Mouse (Mus musculus) MEL (cell line): ENCODE data around the gene Zic5. TPM values are rescaled to one million over a fixed set of nuclear protein-coding genes. Genes with fewer than 3 reads are reported as not detected.
"Not testable (repeated sequence)": the region's sequence is repeated elsewhere in the genome, so short reads cannot be mapped to it uniquely, and the experiment has no call there.

ENCODE experiments used
- DNase-seq: peaks from one replicate; pipeline ENCODE4 v3.0.0; 2011; ENCODE audit warnings: low read depth, low spot score
- H3K27ac ChIP-seq: 2 replicates; pipeline ENCODE4 v1.5.1; 2012; ENCODE audit warnings: low read depth, mild to moderate bottlenecking, control low read depth, low read length, moderate library complexity; ENCODE audit not compliant: control insufficient read depth
- H3K27me3 ChIP-seq, 2 experiments: fragments of 150-350 bp in 1 of 2; sonication (generic) in 1 of 2; 2 replicates each; pipeline ENCODE4 v1.6.1; 2012; ENCODE audit warnings: low read length in 2 of 2, mild to moderate bottlenecking in 2 of 2, improper control_type of control experiment in 1 of 2, moderate library complexity in 1 of 2; ENCODE audit not compliant: insufficient read depth in 2 of 2, control insufficient read depth in 1 of 2
- H3K36me3 ChIP-seq, 2 experiments: 2 replicates each; pipeline ENCODE4 v1.6.1; 2012 to 2014; ENCODE audit warnings: low read length in 2 of 2, improper control_type of control experiment in 1 of 2, inconsistent platforms in 1 of 2, mild to moderate bottlenecking in 1 of 2; ENCODE audit not compliant: insufficient read depth in 2 of 2, control insufficient read depth in 1 of 2
- H3K4me1 ChIP-seq, 2 experiments: fragments of 150-350 bp in 1 of 2; sonication (generic) in 1 of 2; 2 replicates each; pipeline ENCODE4 v1.6.1; 2012; ENCODE audit warnings: low read length in 2 of 2, improper control_type of control experiment in 1 of 2, mild to moderate bottlenecking in 1 of 2; ENCODE audit not compliant: insufficient read depth in 2 of 2, control insufficient read depth in 1 of 2
- H3K4me3 ChIP-seq, 2 experiments: fragments of 150-350 bp in 1 of 2; sonication (generic) in 1 of 2; 2 replicates each; pipeline ENCODE4 v1.5.1; 2012; ENCODE audit warnings: low read depth in 2 of 2, low read length in 2 of 2, mild to moderate bottlenecking in 2 of 2, moderate library complexity in 2 of 2, control low read depth in 1 of 2, improper control_type of control experiment in 1 of 2; ENCODE audit not compliant: control insufficient read depth in 1 of 2, insufficient read depth in 1 of 2
- H3K79me2 ChIP-seq: 2 replicates; pipeline ENCODE4 v1.6.1; 2012; ENCODE audit warnings: mild to moderate bottlenecking, low read length, moderate library complexity; ENCODE audit not compliant: control insufficient read depth, poor library complexity, insufficient read depth
- H3K9ac ChIP-seq: 2 replicates; pipeline ENCODE4 v1.6.1; 2012; ENCODE audit warnings: low read depth, mild to moderate bottlenecking, control low read depth, low read length, moderate library complexity; ENCODE audit not compliant: control insufficient read depth, poor library complexity, severe bottlenecking
- H3K9me3 ChIP-seq: fragments of 150-350 bp; sonication (generic); replicated peaks from 2 replicates; pipeline ENCODE4 v1.6.1; 2012; ENCODE audit warnings: mild to moderate bottlenecking, low read length, improper control_type of control experiment, moderate library complexity; ENCODE audit not compliant: insufficient read depth
- CHD2 ChIP-seq: IDR thresholded peaks from 2 replicates; pipeline ENCODE4 v1.6.1; 2011; ENCODE audit warnings: low read length, improper control_type of control experiment
- ELF1 ChIP-seq: IDR thresholded peaks from 2 replicates; pipeline ENCODE4 v1.6.1; 2014; ENCODE audit warnings: low read depth, mild to moderate bottlenecking, inconsistent platforms, low read length, improper control_type of control experiment, moderate library complexity
- EP300 ChIP-seq, 2 experiments: IDR thresholded peaks; 2 replicates each; pipeline ENCODE4 v1.6.1; 2011; ENCODE audit warnings: improper control_type of control experiment in 2 of 2, low read length in 2 of 2, low read depth in 1 of 2, mild to moderate bottlenecking in 1 of 2
- ETS1 ChIP-seq: IDR thresholded peaks from 2 replicates; pipeline ENCODE4 v1.6.1; 2012; ENCODE audit warnings: low read depth, mild to moderate bottlenecking, inconsistent platforms, low read length, improper control_type of control experiment, moderate library complexity
- HCFC1 ChIP-seq: IDR thresholded peaks from 2 replicates; pipeline ENCODE4 v1.6.1; 2012; ENCODE audit warnings: low read depth, mild to moderate bottlenecking, inconsistent platforms, low read length, improper control_type of control experiment, moderate library complexity
- KAT2A ChIP-seq: conservative IDR thresholded peaks from 2 replicates; pipeline ENCODE4 v1.6.1; 2012; ENCODE audit warnings: low read depth, low read length, improper control_type of control experiment, inconsistent platforms
- MAX ChIP-seq: IDR thresholded peaks from 2 replicates; pipeline ENCODE4 v1.6.1; 2011; ENCODE audit warnings: low read length, improper control_type of control experiment
- MAZ ChIP-seq: IDR thresholded peaks from 2 replicates; pipeline ENCODE4 v1.6.1; 2012; ENCODE audit warnings: low read depth, mild to moderate bottlenecking, inconsistent platforms, low read length, improper control_type of control experiment
- MXI1 ChIP-seq: IDR thresholded peaks from 2 replicates; pipeline ENCODE4 v1.6.1; 2011; ENCODE audit warnings: mild to moderate bottlenecking, low read depth, low read length, improper control_type of control experiment
- MYB ChIP-seq: IDR thresholded peaks from 2 replicates; pipeline ENCODE4 v1.6.1; 2011; ENCODE audit warnings: mild to moderate bottlenecking, low read depth, low read length, improper control_type of control experiment
- NELFE ChIP-seq: IDR thresholded peaks from 2 replicates; pipeline ENCODE4 v1.6.1; 2011; ENCODE audit warnings: low read depth, low read length, improper control_type of control experiment
- NRF1 ChIP-seq: IDR thresholded peaks from 2 replicates; pipeline ENCODE4 v1.6.1; 2014; ENCODE audit warnings: low read depth, mild to moderate bottlenecking, inconsistent platforms, low read length, improper control_type of control experiment, moderate library complexity; ENCODE audit not compliant: poor library complexity, insufficient read depth, severe bottlenecking
- RAD21 ChIP-seq: IDR thresholded peaks from 2 replicates; pipeline ENCODE4 v1.6.1; 2011; ENCODE audit warnings: mild to moderate bottlenecking, low read depth, low read length, improper control_type of control experiment
- SIN3A ChIP-seq: IDR thresholded peaks from 2 replicates; pipeline ENCODE4 v1.6.1; 2012; ENCODE audit warnings: low read length, improper control_type of control experiment, inconsistent platforms
- SMC3 ChIP-seq: IDR thresholded peaks from 2 replicates; pipeline ENCODE4 v1.6.1; 2011; ENCODE audit warnings: low read depth, low read length, improper control_type of control experiment
- TAL1 ChIP-seq: IDR thresholded peaks from 2 replicates; pipeline ENCODE4 v1.6.1; 2012; ENCODE audit warnings: mild to moderate bottlenecking, inconsistent platforms, low read length, moderate library complexity, mixed read lengths
- UBTF ChIP-seq: IDR thresholded peaks from 2 replicates; pipeline ENCODE4 v1.6.1; 2012; ENCODE audit warnings: low read depth, mild to moderate bottlenecking, inconsistent platforms, low read length, improper control_type of control experiment, moderate library complexity, borderline replicate concordance; ENCODE audit not compliant: insufficient read depth
- USF1 ChIP-seq: IDR thresholded peaks from 2 replicates; pipeline ENCODE4 v1.6.1; 2014; ENCODE audit warnings: low read depth, mild to moderate bottlenecking, inconsistent platforms, low read length, improper control_type of control experiment, moderate library complexity
- ZKSCAN1 ChIP-seq: IDR thresholded peaks from 2 replicates; pipeline ENCODE4 v1.6.1; 2012; ENCODE audit warnings: low read depth, mild to moderate bottlenecking, inconsistent platforms, low read length, improper control_type of control experiment, moderate library complexity
- ZMIZ1 ChIP-seq: IDR thresholded peaks from 2 replicates; pipeline ENCODE4 v1.6.1; 2012; ENCODE audit warnings: low read depth, mild to moderate bottlenecking, inconsistent platforms, low read length, improper control_type of control experiment, moderate library complexity
- ZNF384 ChIP-seq: IDR thresholded peaks from 2 replicates; pipeline ENCODE4 v1.6.1; 2012; ENCODE audit warnings: low read depth, mild to moderate bottlenecking, inconsistent platforms, low read length, improper control_type of control experiment
- polyA plus RNA-seq, 2 experiments: library from polyadenylated mRNA; stranded (reverse) in 1 of 2; unstranded in 1 of 2; fragments of >175 nt in 1 of 2; fragments of >200 nt in 1 of 2; gene quantifications; 2 replicates each; pipeline versions ENCODE4 v1.2.1 to v1.2.4; 2012; ENCODE audit warnings: low replicate concordance in 2 of 2, low read depth in 1 of 2; ENCODE audit not compliant: insufficient read length in 2 of 2, insufficient read depth in 1 of 2, missing spikeins in 1 of 2
- total RNA-seq: library from RNA; depleted of rRNA; stranded (reverse); fragments of 300-350 nt; gene quantifications from 2 replicates; pipeline ENCODE4 v1.2.3, GENCODE M21; 2012

The Zic5 gene
- total and polyA plus RNA-seq, 3 experiments: 10.4 to 50.6 (median 23.6) TPM

DNA sequence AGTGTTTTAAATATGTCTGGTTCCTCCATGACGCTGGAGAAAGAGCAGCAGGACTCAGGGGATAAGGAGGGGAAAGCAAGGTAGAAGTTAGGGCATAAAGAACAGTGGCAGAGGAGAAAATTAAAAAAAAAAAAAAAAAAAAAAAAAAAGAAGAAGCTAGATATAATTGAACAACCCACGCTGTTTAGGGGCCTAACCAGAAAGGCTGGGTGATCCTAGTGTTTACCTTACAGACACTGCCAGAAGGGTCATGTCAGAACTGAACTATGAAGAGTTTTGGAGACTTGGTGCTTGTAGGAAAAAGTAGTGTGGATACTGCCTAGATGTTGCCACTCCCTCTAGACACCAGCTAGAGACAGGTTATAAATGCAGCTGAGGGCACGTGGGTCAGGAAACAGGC, 4.0 kb downstream of the Zic5 start (continued):
- TF ChIP-seq NELFE: no peak
- TF ChIP-seq ZMIZ1: no peak

DNA sequence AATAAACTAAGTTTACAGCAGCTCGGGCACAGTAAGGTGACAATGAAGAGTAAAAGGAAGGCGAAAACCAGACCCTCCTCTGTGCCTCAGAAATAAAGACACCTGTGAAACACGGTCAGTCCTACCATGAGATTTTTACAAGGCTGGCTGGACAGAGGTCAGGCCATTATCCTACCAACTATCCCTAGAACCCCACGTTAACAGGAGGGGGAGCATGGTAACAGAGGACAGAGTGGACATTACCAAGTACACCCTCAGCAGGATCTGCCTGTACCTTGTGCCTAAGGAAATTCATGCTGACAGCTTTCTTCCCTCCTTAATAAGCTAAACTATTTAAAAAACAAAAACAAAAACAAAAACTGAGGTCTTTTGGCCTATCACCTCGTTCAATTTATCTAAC, 5.3 kb downstream of the Zic5 start:
- H3K36me3 ChIP-seq: peaks cover 5 to 20% of the 10 kb centered on the region in 2 experiments
- TF ChIP-seq CHD2 (no peak), SIN3A (no peak)
- TF ChIP-seq, all 39 proteins: peak for 0
- Histone ChIP-seq H3K79me2 (peaks cover 47% of the 10 kb centered on the region), H3K9me3 (no peaks in the 10 kb centered on the region), H3K9ac (no peak overlapping the region; the same call in 1 of the 2 replicates), H3K27ac (no peak overlapping the region), H3K4me1 (peaks cover 8 to 17% of the 10 kb centered on the region in 2 experiments), H3K4me3 (no peak overlapping the region; a peak in 1 of 4 replicates), H3K27me3 (no peaks in the 10 kb centered on the region)
- DNase-seq: no peak

DNA sequence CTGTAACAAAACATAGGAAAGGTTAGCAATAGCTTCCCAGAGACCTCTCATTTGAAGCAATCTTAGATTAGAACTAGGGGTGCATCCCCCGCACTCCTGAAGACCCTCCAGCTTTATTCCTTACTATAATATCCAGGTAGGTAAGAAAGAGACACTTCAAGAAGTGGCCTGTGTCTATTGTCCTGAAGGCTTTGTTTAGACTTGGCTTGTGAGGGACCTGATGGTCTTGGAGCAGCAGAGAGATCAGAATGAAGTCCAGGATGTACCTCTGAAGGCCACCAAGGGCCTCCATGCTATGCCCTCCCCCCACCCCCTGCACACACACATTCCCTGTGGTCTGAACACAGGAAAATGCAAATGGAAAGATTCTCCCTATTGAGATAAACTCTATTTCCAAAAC, 5.7 kb downstream of the Zic5 start:
- no peak overlapping the region for H3K4me3 ChIP-seq
- H3K9ac ChIP-seq: no peak overlapping the region
- TF ChIP-seq UBTF: no peak
- no peak for TF ChIP-seq MXI1
- TF ChIP-seq RAD21: no peak
- TF ChIP-seq ZKSCAN1: no peak
- TF ChIP-seq ETS1: no peak
- no peak for TF ChIP-seq NRF1
- no peak for TF ChIP-seq MYB
- no peak for TF ChIP-seq KAT2A
- TF ChIP-seq MAZ: no peak
- no peak for TF ChIP-seq MAX
- no peak for TF ChIP-seq USF1
- no peak for TF ChIP-seq EP300 (IDR thresholded peaks at IDR 0.05; ENCODE audit: low read depth in 1 of 2, low read length in 2 of 2)
- no peak for TF ChIP-seq HCFC1
- TF ChIP-seq SMC3: no peak
- TF ChIP-seq ELF1: no peak
- TF ChIP-seq ZNF384: no peak
- TF ChIP-seq TAL1: no peak
- TF ChIP-seq SIN3A: no peak
- peaks cover 5 to 20% of the 10 kb centered on the region in 2 experiments for H3K36me3 ChIP-seq
- DNase-seq: no peak
- no peaks in the 10 kb centered on the region for H3K9me3 ChIP-seq
- H3K27ac ChIP-seq: no peak overlapping the region
- H3K27me3 ChIP-seq: no peaks in the 10 kb centered on the region
- H3K79me2 ChIP-seq: peaks cover 43% of the 10 kb centered on the region
- H3K4me1 ChIP-seq: peaks cover 8 to 17% of the 10 kb centered on the region in 2 experiments

DNA sequence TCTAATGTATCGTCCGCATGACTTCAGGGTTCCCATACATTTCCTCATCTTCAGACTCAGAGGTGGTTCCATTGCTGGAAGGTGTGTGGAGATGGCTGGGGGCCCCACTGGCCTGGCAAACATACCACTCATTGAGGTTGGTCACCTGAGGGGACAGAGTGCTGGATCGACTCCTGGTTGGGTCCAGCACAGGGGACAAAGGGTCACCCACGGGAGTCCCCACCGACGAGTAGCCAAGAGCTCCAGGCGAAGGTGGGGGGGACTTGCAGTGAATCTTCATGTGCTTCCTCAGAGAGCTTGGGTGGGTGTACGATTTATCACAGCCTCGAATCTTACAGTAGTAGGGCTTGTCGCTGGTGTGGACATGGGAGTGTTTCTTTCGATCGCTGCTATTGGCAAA, 6.1 kb downstream of the Zic5 start:
- Histone ChIP-seq H3K79me2 (peaks cover 39% of the 10 kb centered on the region), H3K36me3 (peaks cover 5 to 20% of the 10 kb centered on the region in 2 experiments), H3K4me1 (peaks cover 8 to 17% of the 10 kb centered on the region in 2 experiments)
- not testable (repeated sequence) for H3K27me3 ChIP-seq, H3K27ac ChIP-seq, H3K4me3 ChIP-seq, H3K9ac ChIP-seq, DNase-seq, H3K9me3 ChIP-seq
